Mouse (Mus musculus): Measurements from ENCODE around the gene Acyp2.

DNA sequence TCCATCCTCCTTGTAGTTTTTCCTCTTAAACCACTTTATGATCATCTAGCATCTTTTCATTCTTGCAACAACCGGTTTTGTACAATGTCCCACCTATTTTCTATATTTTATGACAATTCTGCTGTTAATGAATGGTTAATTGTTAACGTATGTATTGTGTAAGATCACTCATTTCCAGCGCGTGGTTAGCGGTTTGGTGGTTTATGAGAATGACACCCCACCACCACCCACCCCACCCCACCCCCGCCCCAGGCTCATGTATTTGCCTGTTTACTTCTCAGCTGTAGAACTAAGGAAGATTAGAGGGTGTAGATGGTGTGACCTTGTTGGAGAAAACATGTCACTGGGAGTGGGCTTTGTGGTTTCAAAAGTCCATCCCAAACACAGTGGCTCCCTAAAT, 18.9 kb downstream of the Acyp2 start:
- TF ChIP-seq CTCF (IDR thresholded peaks at IDR 0.05; ENCODE audit: low read depth, low read length) (no peak), POLR2A (IDR thresholded peaks at IDR 0.05; ENCODE audit: borderline replicate concordance, low read depth, low read length) (no peak)

Measured in bone marrow macrophage, adult 2 months (primary cell).